Mouse (Mus musculus): ENCODE data around the gene St8sia1. TPM values are rescaled to one million over a fixed set of nuclear protein-coding genes. Genes with fewer than 3 reads are reported as not detected.

The St8sia1 gene
- polyA plus RNA-seq, 2 experiments = 0.93 to 1.3 TPM

DNA sequence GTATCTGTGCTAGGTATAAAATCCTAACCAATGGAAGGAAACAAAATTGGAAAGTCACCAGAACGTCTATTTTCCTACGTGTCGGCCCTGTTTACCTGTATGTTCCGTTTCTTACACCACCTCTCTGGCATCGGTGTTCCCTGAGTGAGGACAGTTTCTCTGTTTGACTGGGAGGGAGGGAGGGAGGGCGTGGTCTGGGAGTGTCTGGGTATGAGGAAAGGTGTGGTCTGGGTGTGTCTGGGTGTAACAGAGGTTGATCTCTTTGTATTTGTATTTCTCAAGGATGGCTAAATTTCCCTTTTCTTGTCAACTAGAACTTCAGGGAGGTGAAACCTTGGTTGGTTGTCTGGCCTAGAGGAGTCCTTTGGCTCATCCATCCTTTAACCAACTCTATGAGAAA is 73.9 kb downstream of the St8sia1 start:
- Histone ChIP-seq H3K36me3 (ENCODE audit: control insufficient read depth, insufficient read depth, low read length) (no peaks in the 10 kb centered on the region), H3K27ac (replicated peaks; ENCODE audit: low read depth, low read length) (no peak overlapping the region), H3K4me2 (replicated peaks; ENCODE audit: low read depth, low read length, severe bottlenecking) (no peak overlapping the region), H3K4me1 (ENCODE audit: control insufficient read depth, insufficient read depth, low read length) (no peaks in the 10 kb centered on the region), H3K4me3 (replicated peaks; ENCODE audit: low read length) (no peak overlapping the region), H3K9ac (ENCODE audit: low read depth, low read length, severe bottlenecking) (no peak overlapping the region), H3K27me3 (ENCODE audit: control insufficient read depth, insufficient read depth, low read length) (no peaks in the 10 kb centered on the region), H3K9me3 (ENCODE audit: control insufficient read depth, low read length) (no peaks in the 10 kb centered on the region)
- ATAC-seq (ENCODE audit: low FRiP score, low read depth) (no peak), DNase-seq (ENCODE audit: low spot score) (no peak)
- WGBS = 88% methylated on average over 6 of the region's 6 CpGs
- no peak for TF ChIP-seq POLR2A (IDR thresholded peaks at IDR 0.05; ENCODE audit: borderline replicate concordance, extremely low read depth, insufficient read depth, insufficient read length)

DNA sequence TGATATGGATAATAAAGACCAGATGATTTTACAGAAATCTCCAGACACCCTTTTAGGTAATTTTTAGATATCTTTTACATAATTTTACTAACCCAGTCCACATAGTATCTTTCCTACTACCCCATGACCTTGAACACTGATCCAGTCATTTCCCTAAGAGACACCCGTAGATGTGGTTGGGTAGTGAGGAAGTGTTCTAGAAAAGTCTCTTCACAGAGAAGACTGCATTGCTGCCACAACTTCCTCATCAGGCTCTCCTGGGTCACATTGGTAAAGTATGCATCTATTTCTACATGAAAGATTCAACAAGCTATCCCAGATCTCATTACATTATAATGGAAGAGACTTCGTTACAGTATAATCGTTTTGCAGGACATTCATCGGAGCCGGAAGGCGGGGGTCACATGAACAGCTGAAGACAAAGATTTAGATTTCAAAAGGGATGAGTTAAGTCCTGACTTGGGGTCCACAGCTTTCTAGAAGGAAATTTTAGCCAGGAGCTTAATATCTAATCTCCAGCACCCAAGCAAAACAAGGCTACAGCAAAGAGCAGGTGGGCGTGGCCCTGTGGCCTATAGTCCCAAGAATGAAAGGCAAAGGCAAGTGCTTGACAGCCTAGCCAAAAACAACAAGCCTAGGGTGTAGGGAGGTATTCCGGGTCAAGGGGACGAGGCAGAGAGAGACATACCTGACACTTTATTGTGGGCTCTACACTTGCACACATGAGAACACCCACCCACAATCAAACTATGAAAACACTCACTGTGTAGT is 75.1 kb downstream of the St8sia1 start:
- Histone ChIP-seq H3K9me3 (ENCODE audit: control insufficient read depth, low read length) (no peaks in the 10 kb centered on the region), H3K27me3 (ENCODE audit: control insufficient read depth, insufficient read depth, low read length) (no peaks in the 10 kb centered on the region), H3K36me3 (ENCODE audit: control insufficient read depth, insufficient read depth, low read length) (no peaks in the 10 kb centered on the region), H3K4me2 (replicated peaks; ENCODE audit: low read depth, low read length, severe bottlenecking) (no peak overlapping the region), H3K27ac (replicated peaks; ENCODE audit: low read depth, low read length) (no peak overlapping the region), H3K4me3 (replicated peaks; ENCODE audit: low read length) (no peak overlapping the region), H3K4me1 (ENCODE audit: control insufficient read depth, insufficient read depth, low read length) (no peaks in the 10 kb centered on the region), H3K9ac (ENCODE audit: low read depth, low read length, severe bottlenecking) (no peak overlapping the region)
- WGBS = 90% methylated on average over 9 of the region's 9 CpGs
- no peak for ATAC-seq (ENCODE audit: low FRiP score, low read depth)
- no peak for TF ChIP-seq POLR2A (IDR thresholded peaks at IDR 0.05; ENCODE audit: borderline replicate concordance, extremely low read depth, insufficient read depth, insufficient read length)
- no peak for DNase-seq (ENCODE audit: low spot score)

DNA sequence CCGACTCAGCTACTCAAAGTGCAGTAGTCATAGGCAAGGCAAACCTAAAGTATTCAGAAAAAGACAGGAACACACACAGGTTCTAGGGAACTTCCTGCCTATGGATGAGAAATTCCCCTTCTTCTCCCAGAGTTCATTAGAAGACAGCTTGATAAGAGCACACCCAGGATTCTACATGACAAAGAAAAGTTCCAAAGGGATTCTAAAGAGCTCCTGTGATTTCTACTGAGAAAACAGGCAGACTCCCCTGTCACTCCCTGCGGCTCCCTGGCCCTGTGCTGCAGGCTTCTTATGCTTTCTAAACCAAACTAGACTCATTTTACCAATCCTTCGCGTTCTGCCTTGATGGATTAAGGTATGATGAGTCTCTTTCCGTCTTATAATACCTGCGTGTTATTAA is 75.9 kb downstream of the St8sia1 start:
- 79% methylated on average over 6 of the region's 6 CpGs for WGBS
- Histone ChIP-seq H3K4me1 (ENCODE audit: control insufficient read depth, insufficient read depth, low read length) (no peaks in the 10 kb centered on the region), H3K4me3 (replicated peaks; ENCODE audit: low read length) (no peak overlapping the region), H3K9ac (ENCODE audit: low read depth, low read length, severe bottlenecking) (no peak overlapping the region), H3K36me3 (ENCODE audit: control insufficient read depth, insufficient read depth, low read length) (no peaks in the 10 kb centered on the region), H3K9me3 (ENCODE audit: control insufficient read depth, low read length) (no peaks in the 10 kb centered on the region), H3K27ac (replicated peaks; ENCODE audit: low read depth, low read length) (no peak overlapping the region), H3K27me3 (ENCODE audit: control insufficient read depth, insufficient read depth, low read length) (no peaks in the 10 kb centered on the region), H3K4me2 (replicated peaks; ENCODE audit: low read depth, low read length, severe bottlenecking) (no peak overlapping the region)
- TF ChIP-seq POLR2A (IDR thresholded peaks at IDR 0.05; ENCODE audit: borderline replicate concordance, extremely low read depth, insufficient read depth, insufficient read length) = no peak
- no peak for DNase-seq (ENCODE audit: low spot score)
- no peak for ATAC-seq (ENCODE audit: low FRiP score, low read depth)

DNA sequence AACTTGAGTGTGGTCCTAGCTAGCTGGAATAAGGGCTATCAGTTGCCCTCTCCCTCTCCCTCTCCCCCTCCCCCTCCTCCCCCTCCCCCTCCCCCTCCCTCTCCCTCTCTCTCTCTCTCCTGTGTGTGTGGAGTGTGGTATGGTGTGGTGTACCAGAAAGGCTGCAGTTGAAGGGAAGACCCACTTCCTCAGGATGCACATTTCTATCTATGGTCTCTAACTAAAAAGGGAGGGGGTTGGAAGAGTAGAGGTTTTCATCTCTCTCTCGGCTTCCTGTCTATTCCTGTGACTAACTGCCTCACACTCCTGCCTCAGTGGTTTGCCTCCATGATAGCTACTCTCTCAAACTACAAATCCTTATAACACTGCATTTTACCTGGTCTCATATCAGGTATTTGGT is 76.9 kb downstream of the St8sia1 start:
- ATAC-seq (ENCODE audit: low FRiP score, low read depth) (no peak), DNase-seq (ENCODE audit: low spot score) (no peak)
- Histone ChIP-seq H3K36me3 (ENCODE audit: control insufficient read depth, insufficient read depth, low read length) (no peaks in the 10 kb centered on the region), H3K9me3 (ENCODE audit: control insufficient read depth, low read length) (no peaks in the 10 kb centered on the region), H3K27ac (replicated peaks; ENCODE audit: low read depth, low read length) (no peak overlapping the region), H3K4me3 (replicated peaks; ENCODE audit: low read length) (no peak overlapping the region), H3K4me2 (replicated peaks; ENCODE audit: low read depth, low read length, severe bottlenecking) (no peak overlapping the region), H3K4me1 (ENCODE audit: control insufficient read depth, insufficient read depth, low read length) (no peaks in the 10 kb centered on the region), H3K27me3 (ENCODE audit: control insufficient read depth, insufficient read depth, low read length) (no peaks in the 10 kb centered on the region), H3K9ac (ENCODE audit: low read depth, low read length, severe bottlenecking) (no peak overlapping the region)
- TF ChIP-seq POLR2A (IDR thresholded peaks at IDR 0.05; ENCODE audit: borderline replicate concordance, extremely low read depth, insufficient read depth, insufficient read length) = no peak
- 75% methylated on average over 1 of the region's 1 CpGs for WGBS

DNA sequence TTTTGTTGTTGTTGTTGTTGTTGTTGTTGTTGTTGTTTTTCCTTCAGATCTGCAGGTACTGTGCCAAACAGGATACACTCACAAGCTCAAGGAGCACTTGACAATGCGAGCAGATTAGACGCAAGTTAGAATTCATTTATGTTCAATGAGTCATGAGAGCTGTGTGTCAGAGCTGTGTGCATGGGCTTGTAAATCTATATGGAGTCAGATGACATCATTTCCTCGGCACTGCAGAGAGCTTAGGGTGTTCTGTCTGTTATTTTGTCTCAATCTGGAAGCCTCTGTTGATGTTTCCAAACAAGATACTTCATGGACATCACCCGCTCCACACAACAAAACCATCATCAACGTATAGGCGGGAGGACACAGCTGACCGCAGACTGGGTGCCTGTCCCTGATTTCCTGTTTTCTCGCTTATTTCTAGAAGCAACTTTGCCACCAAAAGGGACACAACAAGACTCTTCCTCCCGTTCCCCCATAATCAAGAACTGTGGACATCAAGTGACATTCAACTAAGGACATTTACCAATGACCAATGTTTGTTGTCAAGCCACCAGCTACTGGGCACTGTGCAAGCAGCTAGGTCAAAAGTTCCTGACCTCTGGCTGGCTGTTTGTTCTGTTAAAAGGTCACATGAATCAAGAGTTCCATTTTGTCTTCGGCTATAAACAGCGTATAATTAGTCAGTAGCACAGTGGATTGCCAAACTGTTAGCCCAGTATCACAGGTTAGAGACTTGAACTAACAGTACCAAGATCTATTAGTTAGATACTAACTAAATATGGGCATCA is 78.7 kb downstream of the St8sia1 start:
- Histone ChIP-seq H3K4me3 (replicated peaks; ENCODE audit: low read length) (no peak overlapping the region), H3K9me3 (ENCODE audit: control insufficient read depth, low read length) (no peaks in the 10 kb centered on the region), H3K36me3 (ENCODE audit: control insufficient read depth, insufficient read depth, low read length) (no peaks in the 10 kb centered on the region), H3K9ac (ENCODE audit: low read depth, low read length, severe bottlenecking) (no peak overlapping the region), H3K4me2 (replicated peaks; ENCODE audit: low read depth, low read length, severe bottlenecking) (no peak overlapping the region), H3K27me3 (ENCODE audit: control insufficient read depth, insufficient read depth, low read length) (no peaks in the 10 kb centered on the region), H3K27ac (replicated peaks; ENCODE audit: low read depth, low read length) (no peak overlapping the region), H3K4me1 (ENCODE audit: control insufficient read depth, insufficient read depth, low read length) (0 out of 2 replicates have a peak, but pooled peaks cover 1% of the 10 kb centered on the region)
- no peak for TF ChIP-seq POLR2A (IDR thresholded peaks at IDR 0.05; ENCODE audit: borderline replicate concordance, extremely low read depth, insufficient read depth, insufficient read length)
- DNase-seq (ENCODE audit: low spot score) = no peak
- no peak for ATAC-seq (ENCODE audit: low FRiP score, low read depth)
- 80% methylated on average over 11 of the region's 11 CpGs for WGBS
